Mouse (Mus musculus): ENCODE results near the gene Kcmf1. TPM values are rescaled to one million over a fixed set of nuclear protein-coding genes. Genes with fewer than 3 reads are reported as not detected.
A peak's percentile ranks its signal among the peaks of the same experiment; 100 is the strongest.

The Kcmf1 gene
- 100 to 1,000 TPM in 1 of 4 experiments, 10 to 100 TPM in 3; 86.4 to 102 (median 90.7) TPM for total RNA-seq (2022)

DNA sequence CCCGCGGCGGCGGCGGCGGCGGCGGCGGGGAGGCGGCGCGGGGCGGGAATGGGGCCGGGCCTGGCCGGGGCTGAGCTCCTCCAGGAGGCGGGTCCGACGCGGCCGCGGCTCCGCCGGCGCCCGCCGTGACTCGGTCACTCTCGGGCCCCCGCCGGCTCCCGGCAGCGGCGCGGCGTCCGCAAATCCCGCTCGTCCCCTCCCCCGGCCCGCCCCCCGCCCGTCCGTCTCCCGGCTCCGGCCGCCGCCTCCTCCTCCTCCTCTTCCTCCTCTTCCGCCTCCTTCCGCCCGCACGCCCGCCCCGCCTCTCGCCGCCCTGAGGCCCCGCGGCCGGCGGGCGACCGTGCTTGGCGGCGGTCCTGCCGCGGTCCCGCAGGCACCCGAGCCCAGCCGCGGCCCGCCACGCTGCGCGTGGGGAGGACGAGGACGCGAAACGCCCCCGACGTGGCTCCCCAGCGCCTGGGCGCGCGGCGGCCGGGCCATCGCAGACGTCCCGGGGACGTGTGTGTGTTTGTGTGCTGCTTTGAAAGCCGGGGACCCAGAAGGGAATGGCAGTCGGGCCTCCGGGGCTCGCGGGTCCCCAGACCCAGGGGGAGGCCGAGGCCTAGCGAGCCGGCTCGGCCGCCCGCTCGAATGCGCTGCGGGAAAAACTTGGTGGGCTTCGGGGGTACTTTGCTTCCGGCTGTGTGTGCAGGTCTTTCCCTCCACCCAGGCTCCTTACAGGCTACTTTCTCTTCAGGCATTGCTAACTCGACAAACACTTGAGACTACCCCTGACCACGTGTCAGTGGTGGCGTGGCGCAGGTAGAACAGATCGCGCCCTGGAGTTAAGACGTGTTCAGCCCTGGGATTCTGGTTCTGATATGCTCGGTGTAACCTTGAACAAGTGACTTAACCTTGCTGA lies at the start of gene Kcmf1:
TSS of gene Kcmf1 (minus strand) at position 199 of the 901 bp plus-strand sequence.
- DNase-seq (ENCODE audit: low spot score), result peak; percentile 73

DNA sequence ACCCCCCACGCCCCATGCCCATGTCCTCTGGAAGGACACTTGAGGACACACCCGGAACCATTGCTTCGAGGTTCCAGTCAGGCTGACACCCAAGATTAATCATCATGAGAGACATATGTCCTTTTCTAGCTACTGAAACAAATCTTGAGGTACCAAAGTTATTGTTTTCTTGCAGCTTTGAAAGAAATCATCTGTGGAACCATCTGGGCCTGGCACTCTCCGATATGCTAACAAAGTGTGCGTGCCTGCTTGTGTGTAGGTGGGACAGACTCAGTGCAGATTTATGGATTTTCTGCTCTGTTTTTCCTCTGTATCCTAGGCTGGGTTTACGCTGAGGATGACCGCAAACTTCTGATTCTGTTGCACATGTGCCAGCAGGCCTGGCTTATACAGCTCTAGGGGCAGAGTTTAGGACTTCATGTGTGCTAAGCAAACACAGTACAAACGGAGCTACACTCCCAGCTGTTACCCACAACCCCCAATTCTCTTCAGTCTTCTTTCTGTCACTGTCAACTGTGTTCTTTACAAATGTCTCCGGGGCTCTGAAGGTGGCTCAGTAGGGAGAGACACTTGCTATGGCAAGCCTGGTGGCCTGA lies 49.5 kb upstream of the Kcmf1 start:
- no peak for DNase-seq (ENCODE audit: low spot score)

DNA sequence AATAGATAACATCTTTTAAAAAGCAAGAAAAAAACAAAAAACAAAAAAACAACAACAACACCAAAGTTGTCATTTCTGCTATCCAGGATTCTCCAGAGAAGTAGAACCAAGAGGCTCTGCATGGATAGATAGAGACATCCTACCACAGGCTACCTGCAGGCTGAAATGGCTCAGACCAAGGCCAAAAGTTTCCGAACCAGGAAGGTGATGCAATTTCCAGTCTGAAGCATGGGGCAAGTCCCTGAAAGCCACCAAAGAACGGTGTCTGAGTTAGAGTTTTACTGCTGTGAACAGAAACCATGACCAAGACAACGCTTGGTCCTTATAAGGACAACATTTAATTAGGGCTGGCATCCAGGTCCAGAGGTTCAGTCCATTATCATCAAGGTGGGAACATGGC lies 48.6 kb upstream of the Kcmf1 start:
- no peak for DNase-seq (ENCODE audit: low spot score)

DNA sequence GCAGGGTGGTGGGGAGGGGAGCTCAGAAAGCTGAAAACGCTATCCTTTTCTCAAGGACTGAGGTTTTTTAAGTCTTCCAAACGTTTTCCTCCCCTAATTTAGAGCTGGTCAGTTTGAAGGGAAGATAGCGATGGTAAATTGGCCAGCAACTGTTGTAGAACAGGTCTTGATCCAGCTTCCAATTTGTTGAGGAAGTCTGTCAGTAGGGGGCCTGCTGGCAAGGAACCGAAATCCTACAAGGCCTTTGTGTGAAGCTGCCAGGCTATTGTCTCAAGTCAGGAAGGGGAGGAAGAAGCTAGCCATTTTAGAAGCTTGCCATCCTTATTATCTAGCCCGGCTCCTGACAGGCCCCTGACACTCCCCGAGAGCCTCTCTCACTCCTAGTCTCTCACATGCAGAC lies 48.2 kb upstream of the Kcmf1 start:
- DNase-seq (ENCODE audit: low spot score), result no peak

DNA sequence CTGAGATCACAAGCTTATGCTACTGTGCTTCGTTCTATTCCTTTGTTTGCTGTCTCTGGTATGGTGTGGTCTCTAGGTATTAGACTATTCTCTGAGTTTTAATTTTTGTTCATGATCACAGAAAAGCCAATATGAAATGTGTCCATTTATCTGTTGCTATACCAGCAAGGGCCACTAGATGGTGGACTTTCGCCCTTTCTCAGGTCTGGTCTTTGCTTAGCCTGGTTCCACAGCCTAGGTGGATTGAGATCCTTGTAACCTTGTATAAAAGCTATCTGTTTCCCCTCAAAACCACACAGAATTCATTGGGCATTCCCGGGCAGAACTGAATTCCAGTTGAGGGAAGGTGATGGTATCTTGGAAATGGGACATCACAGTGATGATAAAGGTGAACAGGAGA lies 40.7 kb upstream of the Kcmf1 start:
- DNase-seq (ENCODE audit: low spot score), result peak; percentile 77

GRCm38 (mm10) chr6:72937859-72938258 lies 38.1 kb upstream of the Kcmf1 start:
- no peak for DNase-seq (ENCODE audit: low spot score)

DNA sequence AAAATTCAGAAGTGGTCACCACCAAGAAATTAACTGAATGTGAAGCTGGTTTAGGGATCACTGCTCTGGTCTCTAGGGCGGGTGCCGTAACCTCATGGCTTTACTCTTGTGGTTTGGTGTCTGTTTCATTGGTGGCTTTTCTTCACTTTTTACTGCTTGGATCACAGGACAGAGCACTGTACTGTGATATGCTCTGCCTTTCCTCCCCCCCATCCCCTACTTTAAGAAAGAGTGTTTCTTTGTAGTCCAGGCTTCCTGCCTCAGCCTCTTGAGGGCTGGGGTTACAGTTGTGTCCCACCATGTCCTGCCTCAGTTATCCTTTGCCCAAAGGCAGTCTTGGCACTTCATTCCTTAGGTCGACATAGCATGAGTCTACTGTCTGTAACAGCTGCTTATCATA lies 37.7 kb upstream of the Kcmf1 start:
- no peak for DNase-seq (ENCODE audit: low spot score)

- no peak for DNase-seq (ENCODE audit: low spot score)
Measured at GRCm38 (mm10) chr6:72932955-72933354, 33.2 kb upstream of the Kcmf1 start.

DNA sequence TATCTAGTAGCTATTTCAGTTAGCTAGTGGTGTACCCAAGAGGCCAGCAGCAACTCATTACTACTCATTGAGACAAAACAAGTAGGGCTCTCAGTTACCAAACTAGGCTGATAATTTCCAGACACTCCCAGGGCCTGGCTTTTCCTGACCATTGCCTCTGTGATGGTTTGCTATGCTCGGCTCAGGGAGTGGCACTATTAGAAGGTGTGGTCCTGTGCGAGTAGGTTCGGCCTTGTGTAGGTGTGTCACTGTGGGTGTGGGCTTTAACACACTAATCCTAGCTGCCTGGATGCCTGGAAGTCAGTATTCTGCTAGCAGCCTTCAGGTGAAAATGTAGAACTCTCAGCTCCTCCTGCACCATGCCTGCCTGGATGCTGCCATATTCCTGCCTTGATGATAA lies 31.8 kb upstream of the Kcmf1 start:
- no peak for DNase-seq (ENCODE audit: low spot score)

DNA sequence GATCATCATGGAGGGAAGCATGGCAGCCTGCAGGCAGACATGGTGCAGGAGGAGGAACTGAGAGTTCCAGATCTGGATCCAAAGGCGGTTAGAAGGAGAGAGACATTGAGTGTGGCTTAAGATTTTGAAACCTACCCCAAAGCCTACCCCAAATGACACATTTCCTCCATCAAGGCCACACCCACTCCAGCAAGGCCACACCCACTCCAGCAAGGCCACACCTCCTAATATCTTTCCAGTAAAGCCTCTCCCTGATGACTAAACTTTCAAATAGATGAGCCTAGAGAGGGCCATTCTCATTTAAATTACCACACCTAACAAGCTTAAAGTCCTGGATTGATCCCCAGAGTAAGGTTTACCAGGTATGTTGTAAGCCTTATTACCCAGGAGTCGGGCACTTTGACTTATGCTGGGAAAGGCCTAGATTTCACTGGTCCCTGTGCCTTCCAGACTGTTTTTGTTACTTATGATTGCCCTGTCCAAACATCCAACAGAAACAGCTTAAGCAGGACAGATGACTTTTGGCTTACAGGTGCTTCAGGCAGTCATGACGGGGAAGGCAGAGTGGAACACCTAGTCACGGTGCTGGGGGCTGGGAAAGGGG lies 30.1 kb upstream of the Kcmf1 start:
- no peak for DNase-seq (ENCODE audit: low spot score)

GRCm38 (mm10) chr6:72926755-72927482 lies 27.1 kb upstream of the Kcmf1 start:
- DNase-seq (ENCODE audit: low spot score), result peak; percentile 70

GRCm38 (mm10) chr6:72926031-72926430 lies 26.3 kb upstream of the Kcmf1 start:
- no peak for DNase-seq (ENCODE audit: low spot score)

- no peak for DNase-seq (ENCODE audit: low spot score)
Measured at GRCm38 (mm10) chr6:72923381-72923780, 23.6 kb upstream of the Kcmf1 start.

- no peak for DNase-seq (ENCODE audit: low spot score)
Measured at GRCm38 (mm10) chr6:72921081-72921480, 21.3 kb upstream of the Kcmf1 start.

- DNase-seq (ENCODE audit: low spot score), result no peak
Measured at GRCm38 (mm10) chr6:72918510-72919033, 18.8 kb upstream of the Kcmf1 start.

GRCm38 (mm10) chr6:72916330-72916729 lies 16.6 kb upstream of the Kcmf1 start:
- no peak for DNase-seq (ENCODE audit: low spot score)

DNA sequence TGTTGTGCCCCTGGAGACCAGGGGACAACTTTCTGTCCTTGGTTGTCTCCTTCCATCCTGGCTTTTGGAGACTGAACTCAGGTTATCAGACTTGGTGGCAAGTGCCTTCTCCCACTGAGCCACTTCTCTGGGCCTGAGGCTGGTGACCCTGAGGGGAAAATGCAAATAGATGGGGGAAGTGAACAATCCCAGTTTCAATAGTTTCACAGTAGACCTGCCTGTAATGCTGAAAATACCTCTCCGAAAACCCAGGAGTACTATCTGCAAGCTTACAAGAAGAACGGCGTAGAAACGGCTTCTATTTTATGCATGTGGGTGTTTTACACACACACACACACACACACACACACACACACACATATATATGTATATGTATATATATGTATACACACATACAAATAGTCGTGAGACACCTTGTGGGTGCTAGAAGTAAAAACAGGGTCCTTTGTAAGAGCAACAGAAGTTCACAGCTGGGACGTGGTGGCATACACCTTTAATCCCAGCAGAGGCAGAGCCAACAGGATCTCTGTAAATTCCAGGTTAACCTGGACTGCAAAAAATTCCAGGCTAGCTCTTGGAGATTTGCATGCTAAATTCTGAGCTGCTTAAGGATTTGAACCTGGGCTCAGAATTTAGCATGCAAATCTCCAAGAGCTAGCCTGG lies 14.4 kb upstream of the Kcmf1 start:
- no peak for DNase-seq (ENCODE audit: low spot score)

DNA sequence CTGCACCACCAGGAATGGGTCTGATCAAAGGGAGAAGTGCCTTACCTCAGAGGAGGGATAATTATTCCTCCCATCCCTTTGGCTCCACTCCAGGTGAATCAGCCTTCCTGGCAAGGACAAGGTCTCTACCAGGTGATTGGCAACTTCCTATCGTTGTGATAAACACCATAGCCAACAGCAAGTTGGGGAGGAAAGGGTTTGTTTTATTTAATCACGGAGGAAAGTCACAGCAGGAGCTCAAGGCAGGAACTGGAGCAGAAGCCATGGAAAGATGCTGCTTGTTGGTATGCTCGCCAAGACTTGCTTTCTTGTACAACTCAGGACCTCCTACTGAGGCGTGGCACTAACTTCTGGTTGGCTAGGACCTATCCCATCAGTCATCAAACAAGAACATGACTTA lies 11.5 kb upstream of the Kcmf1 start:
- no peak for DNase-seq (ENCODE audit: low spot score)

- DNase-seq (ENCODE audit: low spot score), result no peak
Measured at GRCm38 (mm10) chr6:72902254-72902990, 2.6 kb upstream of the Kcmf1 start.

DNA sequence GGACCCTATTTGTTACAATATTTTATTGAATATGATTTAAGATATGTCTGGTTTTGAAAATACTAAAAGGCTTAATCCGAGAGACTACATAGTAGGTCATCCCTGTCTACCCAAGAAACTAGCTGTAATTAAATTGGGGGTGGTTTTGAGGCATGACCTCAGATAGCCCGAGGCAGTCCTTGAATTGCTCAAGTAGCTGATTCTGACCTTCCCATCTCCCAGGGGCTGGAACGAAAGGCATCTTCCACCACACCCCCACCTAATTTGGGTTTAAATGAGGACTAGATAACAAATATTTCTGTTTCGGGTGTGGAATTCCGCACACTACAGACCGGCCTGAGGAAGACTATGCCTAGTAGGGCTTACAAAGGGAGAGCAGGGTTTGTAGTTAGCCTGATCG lies 1.2 kb upstream of the Kcmf1 start:
- DNase-seq (ENCODE audit: low spot score), result no peak

Data from heart, adult 8-10 months (tissue).